Mouse (Mus musculus) retina, adult 2 months (tissue): Measurements from ENCODE around the gene Pex11b.
"Not testable (repeated sequence)": the region's sequence is repeated elsewhere in the genome, so short reads cannot be mapped to it uniquely, and the experiment has no call there.

ENCODE experiments used
- DNase-seq: peaks from one replicate; pipeline ENCODE4 v3.0.0-alpha.2; 2012; ENCODE audit warnings: low read depth, low spot score

Gene Pex11b

GRCm38 (mm10) chr3:96634928-96635879, at the start of gene Pex11b, which contains the start of gene Gm42957:
TSS of gene Pex11b (plus strand) at chr3:96635376.
TSS of gene Gm42957 (plus strand) at chr3:96635474.
- peak; percentile 69 for DNase-seq

- no peak for DNase-seq
Observed at GRCm38 (mm10) chr3:96590657-96591056, 44.5 kb upstream of the Pex11b start.

DNA sequence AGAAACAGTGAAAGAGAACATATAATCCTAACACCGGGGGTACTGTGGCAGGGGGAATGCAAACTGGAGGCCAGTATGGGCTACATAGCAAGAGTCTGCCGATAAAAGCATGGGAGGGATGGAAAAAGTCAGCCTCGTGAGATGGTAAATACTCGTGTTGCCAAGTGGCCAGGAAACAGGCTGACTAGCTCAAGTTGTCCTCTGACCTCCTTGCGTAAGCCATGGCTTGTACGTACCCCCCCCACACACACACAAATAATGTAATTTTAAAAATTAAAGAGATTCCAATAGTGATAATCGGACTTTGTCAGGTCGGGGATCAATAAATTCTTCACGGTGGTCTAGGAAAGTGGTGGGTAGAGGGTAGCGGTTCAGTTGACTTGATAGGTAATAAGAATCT, 41.8 kb upstream of the Pex11b start:
- DNase-seq: no peak

DNA sequence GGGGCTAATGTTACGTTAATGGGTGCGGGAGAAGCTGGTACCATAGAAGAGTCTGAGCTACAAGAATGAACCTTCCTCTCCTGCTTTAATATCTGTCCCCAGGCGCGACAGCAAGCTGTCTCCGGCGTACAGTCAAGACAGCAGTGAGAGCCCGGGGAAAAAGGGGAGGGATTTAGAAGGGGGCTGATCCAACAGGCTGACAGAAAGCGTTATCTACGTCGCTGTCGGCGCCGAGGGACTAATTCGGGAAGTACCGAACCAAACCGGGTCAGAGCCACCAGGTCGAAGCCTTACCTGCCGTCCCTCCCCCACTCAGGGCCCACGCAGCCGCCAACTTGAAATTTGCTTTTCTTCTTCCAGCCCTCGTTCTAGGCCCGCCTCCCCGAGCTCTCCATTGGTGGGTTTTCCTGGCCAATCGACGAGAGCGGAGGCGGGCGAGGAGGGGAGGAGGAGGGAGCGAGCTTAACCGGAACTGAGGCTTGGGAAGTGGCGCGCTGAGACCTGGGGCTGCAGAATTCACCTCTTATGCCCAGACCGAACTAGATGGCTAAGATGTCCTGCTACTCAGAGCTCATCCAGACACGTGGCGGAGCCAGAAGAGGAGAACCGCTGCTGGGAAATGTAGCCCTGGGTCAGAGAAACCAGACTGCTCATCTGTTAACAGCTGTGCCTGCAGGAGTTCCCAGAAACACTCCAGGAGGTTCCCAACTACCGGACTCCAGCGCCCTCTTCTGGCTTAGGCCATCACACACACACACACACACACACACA, 41.2 kb upstream of the Pex11b start, which contains the start of gene Polr3gl:
TSS of gene Polr3gl (minus strand) at position 392 of the 771 bp plus-strand sequence.
- DNase-seq: peak; percentile 81

DNA sequence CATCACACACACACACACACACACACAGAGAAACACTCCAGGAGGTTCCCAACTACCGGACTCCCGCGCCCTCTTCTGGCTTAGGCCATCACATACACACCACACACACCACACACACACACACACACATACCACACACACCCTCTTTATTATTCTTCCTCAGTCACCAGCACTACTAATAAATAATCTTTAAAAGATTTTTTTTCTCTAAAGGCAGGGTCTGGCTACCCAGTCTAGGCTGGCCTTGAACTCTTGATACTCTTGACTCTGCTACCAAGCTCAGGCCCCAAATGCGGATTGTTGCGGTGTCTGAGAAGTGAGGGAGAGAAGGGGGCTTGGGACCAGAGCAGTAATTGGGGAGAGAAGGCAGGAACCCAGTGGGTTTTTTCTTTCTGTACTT, 40.3 kb upstream of the Pex11b start:
- no peak for DNase-seq

GRCm38 (mm10) chr3:96595661-96596060, 39.5 kb upstream of the Pex11b start:
- no peak for DNase-seq

DNA sequence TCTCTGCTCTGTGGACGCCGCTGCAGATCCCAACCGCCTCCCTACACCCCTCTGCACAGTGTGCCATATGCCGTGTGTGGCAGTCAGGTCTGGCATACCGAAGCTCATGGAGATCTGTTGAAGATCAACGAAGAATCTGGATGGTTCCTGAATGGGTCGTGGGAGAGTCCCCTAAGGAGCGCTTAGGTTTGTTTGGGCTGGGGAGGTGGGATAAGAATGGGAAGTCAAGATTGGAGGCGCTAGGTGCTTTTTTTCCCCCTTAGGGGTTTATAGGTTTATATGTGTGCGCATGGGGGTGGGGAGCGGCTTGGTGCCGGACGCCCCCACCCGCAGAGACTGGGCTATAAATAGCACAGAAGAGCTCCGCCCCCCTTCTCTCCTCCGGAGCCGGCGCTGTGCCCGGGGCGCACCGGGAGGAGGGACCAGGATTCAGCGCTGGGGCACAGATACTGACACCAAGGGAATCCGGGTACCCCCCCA, 38.9 kb upstream of the Pex11b start, which contains the start of gene Ankrd34a:
TSS of gene Ankrd34a (plus strand) at position 409 of the 480 bp plus-strand sequence.
- DNase-seq: peak; percentile 46

GRCm38 (mm10) chr3:96596855-96597254, 38.3 kb upstream of the Pex11b start:
- DNase-seq: no peak

DNA sequence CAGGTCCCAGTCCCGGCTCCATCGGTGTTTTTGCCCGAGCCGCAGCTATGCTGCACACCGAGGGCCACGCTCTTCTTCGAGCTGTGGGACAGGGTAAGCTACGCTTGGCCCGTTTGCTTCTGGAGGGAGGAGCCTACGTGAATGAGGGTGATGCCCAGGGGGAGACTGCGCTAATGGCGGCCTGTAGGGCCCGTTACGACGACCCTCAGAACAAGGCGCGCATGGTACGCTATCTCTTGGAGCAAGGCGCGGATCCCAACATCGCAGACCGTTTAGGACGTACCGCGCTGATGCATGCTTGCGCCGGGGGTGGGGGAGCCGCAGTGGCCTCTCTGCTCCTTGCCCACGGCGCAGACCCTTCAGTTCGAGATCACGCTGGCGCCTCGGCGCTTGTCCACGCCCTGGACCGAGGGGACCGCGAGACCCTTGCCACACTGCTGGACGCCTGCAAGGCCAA, 37.7 kb upstream of the Pex11b start:
- DNase-seq: no peak

GRCm38 (mm10) chr3:96598156-96599068, 36.8 kb upstream of the Pex11b start:
- no peak for DNase-seq

DNA sequence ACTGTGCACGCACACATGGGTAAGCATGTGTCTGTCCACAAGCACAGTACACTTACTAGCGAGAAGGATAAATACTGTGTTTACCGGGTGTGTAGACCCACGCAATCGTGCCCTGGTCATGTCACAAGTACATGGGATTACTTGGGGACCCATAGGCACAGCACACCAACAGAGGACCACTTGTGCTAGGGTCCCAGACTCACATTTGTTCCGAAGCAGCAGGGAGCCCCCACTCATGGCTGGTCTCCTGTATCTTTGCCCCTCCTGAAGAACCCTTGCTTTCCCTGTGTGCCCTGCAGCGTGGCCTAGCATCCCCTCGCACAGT, 36.1 kb upstream of the Pex11b start:
- DNase-seq: no peak

- no peak for DNase-seq
Observed at GRCm38 (mm10) chr3:96599411-96599810, 35.8 kb upstream of the Pex11b start.

DNA sequence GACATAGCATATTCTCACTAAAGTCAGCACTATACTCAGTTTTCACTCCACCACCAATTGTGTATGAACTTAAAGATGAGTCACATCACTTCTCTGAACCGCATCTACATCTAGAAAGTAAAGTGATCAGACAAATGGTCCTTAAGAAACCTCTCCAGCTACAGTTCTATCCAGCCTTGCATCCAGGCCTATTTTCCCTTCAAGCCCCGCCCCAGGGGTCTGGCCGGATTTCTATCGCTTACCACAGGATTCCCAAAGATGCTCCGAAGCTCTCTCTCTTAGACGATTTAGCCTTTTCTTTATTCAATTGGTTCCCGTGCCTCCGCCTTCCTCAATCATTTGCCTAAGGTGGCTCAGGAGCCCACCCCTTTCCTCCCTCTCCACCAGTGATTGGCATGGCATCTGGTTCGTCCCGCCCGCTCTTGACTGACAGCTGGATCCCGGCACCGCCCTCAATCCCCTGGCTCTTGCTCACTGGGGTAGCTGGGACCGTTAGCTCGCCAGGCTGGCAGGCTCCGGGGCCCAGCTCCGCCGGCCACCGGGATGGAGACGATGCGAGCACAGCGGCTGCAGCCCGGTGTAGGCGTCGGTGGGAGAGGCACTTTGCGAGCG, 34.4 kb upstream of the Pex11b start, which contains the start of gene Lix1l:
TSS of gene Lix1l (plus strand) at position 511 of the 612 bp plus-strand sequence.
- DNase-seq: peak; percentile 79

DNA sequence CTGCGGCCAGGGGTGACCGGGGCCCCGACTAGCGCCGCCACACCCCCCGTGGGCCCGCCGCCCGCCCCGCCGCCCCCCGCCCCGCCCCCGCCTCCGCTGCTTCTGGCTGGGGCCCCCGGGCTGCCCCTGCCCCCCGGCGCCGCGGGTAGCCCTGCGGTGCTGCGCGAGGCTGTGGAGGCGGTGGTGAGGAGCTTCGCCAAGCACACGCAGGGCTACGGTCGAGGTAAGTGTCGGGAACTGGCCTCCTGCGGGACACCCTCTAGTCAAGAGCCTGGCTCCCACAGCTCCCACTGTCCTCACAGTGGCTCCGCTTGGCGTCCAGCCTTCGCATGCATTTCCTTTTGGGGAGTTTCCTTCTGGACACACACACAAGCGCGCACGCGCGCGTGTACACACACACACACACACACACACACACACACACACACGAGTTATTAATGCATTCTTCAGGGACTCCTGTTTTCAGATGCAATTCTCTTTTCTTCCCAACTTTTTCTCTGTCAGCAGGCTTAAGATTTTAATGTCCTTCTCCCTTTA, 33.9 kb upstream of the Pex11b start:
- no peak for DNase-seq

DNA sequence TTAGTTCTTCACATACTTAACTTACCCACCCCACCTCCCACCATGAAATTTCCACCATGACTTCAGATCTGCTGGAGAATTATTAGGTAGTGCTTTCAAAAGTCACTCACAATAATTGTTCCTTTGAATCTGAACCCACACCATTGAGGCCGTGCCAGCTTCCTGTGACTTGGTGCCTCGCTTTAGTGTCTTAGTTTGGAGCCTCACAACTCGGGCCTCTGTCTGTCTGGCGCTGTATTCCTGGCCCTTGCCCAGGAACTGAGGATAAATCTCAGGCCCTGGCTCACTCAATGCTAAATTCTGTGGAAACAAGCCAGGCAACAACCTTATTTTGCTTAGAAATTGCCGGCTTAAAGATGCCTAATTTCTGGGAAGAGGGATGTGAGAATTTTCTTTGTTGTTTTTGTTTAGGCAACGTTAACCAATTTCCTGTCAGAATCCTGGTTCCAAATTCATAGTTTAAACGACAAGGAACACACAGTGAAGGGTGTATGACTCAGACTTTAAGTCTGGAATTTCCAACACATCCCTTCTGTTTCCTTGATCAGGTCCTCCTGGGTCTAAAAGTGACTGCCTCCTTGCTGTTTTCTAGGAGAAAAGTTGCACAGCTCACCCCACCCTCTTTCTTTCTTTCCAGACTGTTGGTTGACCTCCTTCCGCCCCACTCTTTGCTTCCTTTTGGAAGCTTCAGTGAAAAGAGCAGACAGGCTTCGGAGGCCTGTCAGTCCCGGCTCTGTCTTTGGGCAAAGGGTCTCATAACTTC, 33.1 kb upstream of the Pex11b start:
- DNase-seq: no peak

DNA sequence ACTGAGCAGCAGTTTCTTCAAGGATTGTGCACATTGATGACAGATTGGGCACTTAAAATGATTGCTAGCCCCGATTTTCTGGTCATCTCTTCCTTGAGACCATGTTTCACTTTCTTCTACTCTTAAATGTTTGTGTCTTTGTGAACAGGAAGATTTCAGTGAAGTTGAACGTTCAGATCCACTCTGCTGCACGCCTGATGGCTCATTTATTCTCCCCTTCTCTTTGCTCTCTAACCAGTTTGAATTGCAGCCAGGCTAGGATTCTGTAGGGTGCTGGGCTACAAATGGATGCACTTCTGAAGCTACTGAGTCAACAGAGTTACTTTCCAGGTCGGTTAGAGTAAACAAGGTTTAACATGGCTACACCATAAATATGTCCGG, 32.5 kb upstream of the Pex11b start:
- DNase-seq: no peak

DNA sequence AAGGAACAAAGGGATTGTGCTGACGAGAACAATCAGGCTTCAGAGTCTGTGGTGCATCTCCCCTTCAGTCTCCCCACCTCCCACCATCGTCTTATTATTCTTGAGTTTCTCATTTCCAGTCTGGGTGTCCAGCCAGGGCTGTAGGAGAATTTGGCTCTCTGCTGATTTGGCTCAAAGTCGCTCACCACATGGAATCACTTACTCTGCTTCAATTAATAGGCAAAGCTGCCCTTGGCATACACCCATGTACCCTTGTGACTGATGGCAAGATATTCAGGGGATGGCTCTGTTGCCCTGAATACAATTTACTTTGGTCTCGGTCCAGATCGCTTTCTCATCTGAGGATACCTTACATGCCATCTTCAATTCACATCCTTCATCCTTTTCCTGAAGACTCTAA, 31.9 kb upstream of the Pex11b start:
- DNase-seq: no peak

DNA sequence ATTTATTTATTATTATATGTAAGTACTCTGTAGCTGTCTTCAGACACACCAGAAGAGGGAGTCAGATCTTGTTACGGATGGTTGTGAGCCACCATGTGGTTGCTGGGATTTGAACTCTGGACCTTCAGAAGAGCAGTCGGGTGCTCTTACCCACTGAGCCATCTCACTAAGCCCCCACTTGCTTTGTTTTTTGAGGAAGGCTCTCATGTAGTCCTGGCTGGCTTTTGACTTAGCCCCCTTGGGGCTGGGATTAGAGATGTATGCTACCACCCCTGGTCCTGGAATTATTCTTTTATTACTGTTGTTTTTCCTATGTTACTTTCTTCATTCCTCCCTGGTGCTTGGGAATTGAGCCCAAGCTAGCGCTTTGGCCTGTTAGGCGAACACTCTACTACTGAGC, 29.2 kb upstream of the Pex11b start:
- not testable (repeated sequence) for DNase-seq

GRCm38 (mm10) chr3:96606618-96607017, 28.6 kb upstream of the Pex11b start:
- DNase-seq: no peak

DNA sequence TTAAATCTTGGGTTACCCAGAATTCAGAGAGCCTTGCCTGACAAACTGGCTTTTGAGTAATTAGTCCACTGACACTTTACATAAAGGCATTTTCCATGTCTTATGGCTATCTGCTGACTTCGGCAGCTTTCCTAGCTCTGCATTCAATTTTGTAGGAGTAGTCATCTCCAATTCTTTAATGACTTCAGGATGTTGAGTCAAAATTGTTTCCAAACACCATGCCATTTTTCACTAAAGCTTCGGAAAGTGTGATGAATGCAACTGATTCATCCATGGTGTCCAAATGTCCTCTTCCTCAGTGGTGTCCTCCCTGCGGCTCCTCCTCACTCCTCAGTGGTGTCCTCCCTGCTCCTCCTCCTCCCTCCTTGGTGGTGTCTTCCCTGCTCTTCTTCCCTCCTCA, 17.2 kb upstream of the Pex11b start:
- no peak for DNase-seq
